Mouse (Mus musculus) layer of hippocampus, adult 9-11 months (tissue): ENCODE measurements around the gene Frs3.
"Not testable (repeated sequence)": the region's sequence is repeated elsewhere in the genome, so short reads cannot be mapped to it uniquely, and the experiment has no call there.

ENCODE experiments used
- DNase-seq: peaks from one replicate; pipeline ENCODE4 v3.0.0; 2022

Gene Frs3

GRCm38 (mm10) chr17:47688608-47689575, at the start of gene Frs3:
Frs3 (plus strand) TSS chr17:47689030.
- peak; percentile 74 for DNase-seq

- DNase-seq, result no peak
Measured at GRCm38 (mm10) chr17:47642992-47643391, 45.8 kb upstream of the Frs3 start.

GRCm38 (mm10) chr17:47646683-47647082, 42.1 kb upstream of the Frs3 start:
- peak; percentile 55 for DNase-seq

GRCm38 (mm10) chr17:47648966-47649365, 39.9 kb upstream of the Frs3 start:
- DNase-seq, result no peak

GRCm38 (mm10) chr17:47651953-47652352, 36.9 kb upstream of the Frs3 start:
- DNase-seq, result no peak

GRCm38 (mm10) chr17:47654346-47654745, 34.5 kb upstream of the Frs3 start:
- DNase-seq, result not testable (repeated sequence)

- no peak for DNase-seq
Measured at GRCm38 (mm10) chr17:47655697-47656096, 33.1 kb upstream of the Frs3 start.

- DNase-seq, result no peak
Measured at GRCm38 (mm10) chr17:47657901-47658300, 30.9 kb upstream of the Frs3 start.

- DNase-seq, result no peak
Measured at GRCm38 (mm10) chr17:47658741-47659243, 30.0 kb upstream of the Frs3 start.

GRCm38 (mm10) chr17:47663009-47663713, 25.7 kb upstream of the Frs3 start:
- no peak for DNase-seq

GRCm38 (mm10) chr17:47664474-47664873, 24.4 kb upstream of the Frs3 start:
- DNase-seq, result no peak

- no peak for DNase-seq
Measured at GRCm38 (mm10) chr17:47669166-47669565, 19.7 kb upstream of the Frs3 start.

GRCm38 (mm10) chr17:47671988-47672310, 16.9 kb upstream of the Frs3 start:
- no peak for DNase-seq

GRCm38 (mm10) chr17:47672311-47673111, 16.3 kb upstream of the Frs3 start:
- no peak for DNase-seq

- no peak for DNase-seq
Measured at GRCm38 (mm10) chr17:47676581-47676980, 12.2 kb upstream of the Frs3 start.

- DNase-seq, result no peak
Measured at GRCm38 (mm10) chr17:47678238-47678637, 10.6 kb upstream of the Frs3 start.

GRCm38 (mm10) chr17:47678702-47679101, 10.1 kb upstream of the Frs3 start:
- DNase-seq, result no peak

- DNase-seq, result no peak
Measured at GRCm38 (mm10) chr17:47682836-47683235, 6.0 kb upstream of the Frs3 start.

- DNase-seq, result peak; percentile 97
Measured at GRCm38 (mm10) chr17:47687409-47688343, 1.2 kb upstream of the Frs3 start.

GRCm38 (mm10) chr17:47688344-47688607, 554 bp upstream of the Frs3 start, which contains the start of gene Tomm6:
Tomm6 (minus strand) TSS chr17:47688386.
- DNase-seq, result no peak

GRCm38 (mm10) chr17:47689894-47690293, 1.1 kb downstream of the Frs3 start:
- no peak for DNase-seq

- no peak for DNase-seq
Measured at GRCm38 (mm10) chr17:47691650-47692049, 2.8 kb downstream of the Frs3 start.
